Mouse (Mus musculus) kidney, embryonic 16.5 days (tissue): ENCODE results near the gene Plekha6. TPM values are rescaled to one million over a fixed set of nuclear protein-coding genes. Genes with fewer than 3 reads are reported as not detected.
A peak's percentile ranks its signal among the peaks of the same experiment; 100 is the strongest.

Source experiments
- ATAC-seq: fragments of 200-750 bp; cut with Nextera tagmentation; 2 replicates; pipeline ENCODE4 v1.8.0; 2017; ENCODE audit warnings: moderate TSS enrichment; ENCODE audit not compliant: low FRiP score, low TSS enrichment
- H3K27ac ChIP-seq: fragments of 300-500 bp; sonication (generic); 2 replicates; pipeline ENCODE4 v1.5.1; 2014; ENCODE audit warnings: low read length
- H3K27me3 ChIP-seq: fragments of 300-500 bp; sonication (generic); 2 replicates; pipeline ENCODE4 v1.6.1; 2014; ENCODE audit warnings: low read length, control low read depth, mixed read lengths; ENCODE audit not compliant: insufficient read depth
- H3K36me3 ChIP-seq: fragments of 300-500 bp; sonication (generic); 2 replicates; pipeline ENCODE4 v1.6.1; 2014; ENCODE audit warnings: low read length, control low read depth, mixed read lengths; ENCODE audit not compliant: insufficient read depth
- H3K4me1 ChIP-seq: fragments of 300-500 bp; sonication (generic); 2 replicates; pipeline ENCODE4 v1.6.1; 2014; ENCODE audit warnings: low read length, control low read depth, mixed read lengths; ENCODE audit not compliant: insufficient read depth
- H3K4me2 ChIP-seq: fragments of 300-500 bp; sonication (generic); replicated peaks from 2 replicates; pipeline ENCODE4 v1.6.1; 2014; ENCODE audit warnings: low read depth, low read length
- H3K4me3 ChIP-seq: fragments of 300-500 bp; sonication (generic); 2 replicates; pipeline ENCODE4 v1.5.1; 2014; ENCODE audit warnings: mild to moderate bottlenecking, low read length
- H3K9ac ChIP-seq: fragments of 300-500 bp; sonication (generic); replicated peaks from 2 replicates; pipeline ENCODE4 v1.6.1; 2014; ENCODE audit warnings: low read length
- H3K9me3 ChIP-seq: fragments of 300-500 bp; sonication (generic); 2 replicates; pipeline ENCODE4 v1.6.1; 2016; ENCODE audit warnings: low read length, control low read depth
- WGBS: fragments of 180-500 bp; shearing (Covaris S2); extraction: QIAGEN DNeasy Blood & Tissue Kit; methylation state at CpG from one replicate; pipeline ENCODE4 v1.1.7; 2014; 5-methylcytosine and 5-hydroxymethylcytosine counted together
- polyA plus RNA-seq: library from polyadenylated mRNA; unstranded; fragments of >200 nt; fragmentation: Nextera tagmentation; extraction: Ambion mirVana; gene quantifications from 2 replicates; pipeline ENCODE4 v1.2.1, GENCODE M21; 2015

Plekha6 gene
- polyA plus RNA-seq, 1 experiment from 2014 or later, result 9.7 TPM

GRCm38 (mm10) chr1:133219106-133219505, 55.1 kb downstream of the Plekha6 start:
- H3K9me3 ChIP-seq, result no peaks in the 10 kb centered on the region
- H3K4me2 ChIP-seq, result no peak overlapping the region
- no peaks in the 10 kb centered on the region for H3K36me3 ChIP-seq
- no peak overlapping the region for H3K9ac ChIP-seq
- ATAC-seq, result no peak
- H3K27me3 ChIP-seq, result no peaks in the 10 kb centered on the region
- H3K27ac ChIP-seq, result no peak overlapping the region
- no peak overlapping the region for H3K4me3 ChIP-seq
- 73% methylated on average over 1 of the region's 1 CpGs for WGBS
- H3K4me1 ChIP-seq, result peaks cover 20% of the 10 kb centered on the region

- no peaks in the 10 kb centered on the region for H3K9me3 ChIP-seq
- ATAC-seq, result no peak
Measured at GRCm38 (mm10) chr1:133221459-133221858, 57.4 kb downstream of the Plekha6 start.

GRCm38 (mm10) chr1:133222445-133222995, 58.5 kb downstream of the Plekha6 start:
- H3K4me2 ChIP-seq, result no peak overlapping the region
- 0 out of 2 replicates have a peak, but pooled peaks have one; percentile 25 for ATAC-seq

More at GRCm38 (mm10) chr1:133221459-133221858, 57.4 kb downstream of the Plekha6 start:
- Histone ChIP-seq H3K4me1 (peaks cover 12% of the 10 kb centered on the region), H3K36me3 (no peaks in the 10 kb centered on the region), H3K4me2 (no peak overlapping the region), H3K27ac (no peak overlapping the region), H3K4me3 (no peak overlapping the region), H3K27me3 (0 out of 2 replicates have a peak, but pooled peaks cover 2% of the 10 kb centered on the region), H3K9ac (no peak overlapping the region)
- 35% methylated on average over 3 of the region's 3 CpGs for WGBS

GRCm38 (mm10) chr1:133224674-133225073, 60.7 kb downstream of the Plekha6 start:
- Histone ChIP-seq H3K36me3 (no peaks in the 10 kb centered on the region), H3K27me3 (0 out of 2 replicates have a peak, but pooled peaks cover 2% of the 10 kb centered on the region), H3K4me1 (peaks cover 23% of the 10 kb centered on the region), H3K9me3 (no peaks in the 10 kb centered on the region), H3K27ac (no peak overlapping the region), H3K4me3 (no peak overlapping the region), H3K9ac (no peak overlapping the region), H3K4me2 (no peak overlapping the region)
- ATAC-seq, result no peak

More at GRCm38 (mm10) chr1:133222445-133222995, 58.5 kb downstream of the Plekha6 start:
- 22% methylated on average over 6 of the region's 6 CpGs for WGBS
- H3K4me3 ChIP-seq, result no peak overlapping the region
- 0 out of 2 replicates have a peak, but pooled peaks cover 2% of the 10 kb centered on the region for H3K27me3 ChIP-seq
- H3K36me3 ChIP-seq, result no peaks in the 10 kb centered on the region
- H3K4me1 ChIP-seq, result peaks cover 14% of the 10 kb centered on the region
- peak overlapping the region; percentile 46 for H3K27ac ChIP-seq
- no peaks in the 10 kb centered on the region for H3K9me3 ChIP-seq
- no peak overlapping the region for H3K9ac ChIP-seq

- Histone ChIP-seq H3K27ac (no peak overlapping the region), H3K9ac (no peak overlapping the region), H3K4me2 (no peak overlapping the region), H3K36me3 (no peaks in the 10 kb centered on the region), H3K4me3 (no peak overlapping the region), H3K27me3 (0 out of 2 replicates have a peak, but pooled peaks cover 2% of the 10 kb centered on the region), H3K9me3 (no peaks in the 10 kb centered on the region), H3K4me1 (peaks cover 23% of the 10 kb centered on the region)
- ATAC-seq, result no peak
- 44% methylated on average over 3 of the region's 3 CpGs for WGBS
Measured at GRCm38 (mm10) chr1:133225137-133225536, 61.1 kb downstream of the Plekha6 start.

- no peaks in the 10 kb centered on the region for H3K9me3 ChIP-seq
- H3K27ac ChIP-seq, result no peak overlapping the region
- H3K4me1 ChIP-seq, result peaks cover 23% of the 10 kb centered on the region
- 0 out of 2 replicates have a peak, but pooled peaks cover 2% of the 10 kb centered on the region for H3K27me3 ChIP-seq
- WGBS, result 92% methylated on average over 2 of the region's 2 CpGs
- H3K9ac ChIP-seq, result no peak overlapping the region
- ATAC-seq, result no peak
- H3K4me2 ChIP-seq, result no peak overlapping the region
- no peaks in the 10 kb centered on the region for H3K36me3 ChIP-seq
- no peak overlapping the region for H3K4me3 ChIP-seq
Measured at GRCm38 (mm10) chr1:133225561-133225960, 61.6 kb downstream of the Plekha6 start.

GRCm38 (mm10) chr1:133225963-133226660, 62.1 kb downstream of the Plekha6 start:
- Histone ChIP-seq H3K4me3 (no peak overlapping the region), H3K9ac (no peak overlapping the region), H3K27me3 (0 out of 2 replicates have a peak, but pooled peaks cover 2% of the 10 kb centered on the region), H3K4me1 (peaks cover 23% of the 10 kb centered on the region), H3K9me3 (no peaks in the 10 kb centered on the region), H3K36me3 (no peaks in the 10 kb centered on the region), H3K4me2 (no peak overlapping the region), H3K27ac (no peak overlapping the region)
- 0 out of 2 replicates have a peak, but pooled peaks have one; percentile 57 for ATAC-seq
- 52% methylated on average over 9 of the region's 9 CpGs for WGBS

- Histone ChIP-seq H3K27me3 (0 out of 2 replicates have a peak, but pooled peaks cover 2% of the 10 kb centered on the region), H3K27ac (no peak overlapping the region; the same call in 1 of the 2 replicates), H3K36me3 (no peaks in the 10 kb centered on the region), H3K9me3 (no peaks in the 10 kb centered on the region), H3K9ac (no peak overlapping the region), H3K4me3 (no peak overlapping the region), H3K4me2 (no peak overlapping the region), H3K4me1 (peaks cover 21% of the 10 kb centered on the region)
- WGBS, result 62% methylated on average over 9 of the region's 9 CpGs
- no peak for ATAC-seq
Measured at GRCm38 (mm10) chr1:133226928-133227327, 62.9 kb downstream of the Plekha6 start.

- no peak overlapping the region for H3K4me3 ChIP-seq
- H3K27me3 ChIP-seq, result 0 out of 2 replicates have a peak, but pooled peaks cover 2% of the 10 kb centered on the region
- no peaks in the 10 kb centered on the region for H3K36me3 ChIP-seq
- WGBS, result 76% methylated on average over 2 of the region's 2 CpGs
- H3K27ac ChIP-seq, result peak overlapping the region; percentile 25; the same call in 1 of the 2 replicates
- no peak for ATAC-seq
- no peak overlapping the region for H3K4me2 ChIP-seq
- no peak overlapping the region for H3K9ac ChIP-seq
- H3K9me3 ChIP-seq, result no peaks in the 10 kb centered on the region
- peaks cover 18% of the 10 kb centered on the region for H3K4me1 ChIP-seq
Measured at GRCm38 (mm10) chr1:133227378-133227777, 63.4 kb downstream of the Plekha6 start.
